Mouse (Mus musculus) kidney, adult 2 months (tissue): ENCODE measurements around the gene Mob3b.

ENCODE experiments used
- CTCF ChIP-seq: fragments of 200-500 bp; conservative IDR thresholded peaks from 2 replicates; pipeline ENCODE4 v1.5.1; 2011; ENCODE audit warnings: low read depth, mild to moderate bottlenecking, control low read depth, low read length, moderate library complexity, mixed read lengths; ENCODE audit not compliant: insufficient read depth, insufficient read length
- POLR2A ChIP-seq: fragments of 200-500 bp; IDR thresholded peaks from one replicate; pipeline ENCODE4 v1.6.1; 2011; ENCODE audit warnings: low read depth, low read length, control low read depth

DNA sequence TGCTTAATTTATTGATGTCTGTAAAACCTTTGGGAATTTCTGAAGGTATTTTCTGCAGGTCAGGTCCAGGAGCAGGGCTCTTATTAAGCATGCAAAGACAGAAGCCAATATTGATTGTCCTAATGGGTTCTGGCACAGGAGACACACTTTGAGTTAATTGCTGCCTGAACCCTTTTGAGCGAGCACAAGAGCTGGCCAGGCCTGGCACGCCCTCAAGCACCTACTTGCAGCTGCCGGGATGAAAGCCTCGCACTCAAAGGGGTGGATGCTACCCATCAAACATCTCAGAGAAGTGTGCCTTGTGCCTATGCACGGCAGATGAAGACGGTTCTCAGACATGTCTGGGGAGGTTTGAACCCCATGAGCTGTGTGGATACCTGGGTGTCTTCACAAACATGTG, 151.2 kb downstream of the Mob3b start:
- TF ChIP-seq CTCF, result no peak
- TF ChIP-seq POLR2A, result no peak
